In genomic region chr10:91222398-91223236, GRCm38 (mm10) we compare ENCODE assay signal across 12 mouse cellular contexts. TPM values are rescaled to one million over a fixed set of nuclear protein-coding genes. Genes with fewer than 3 reads are reported as not detected.
DNase-seq lines count a peak whose midpoint lies in the region; ATAC-seq and TF ChIP-seq lines count a peak whose summit lies in the region.
"Had no signal": no experiment of that assay in that cellular context is flagged by ENCODE, and none has a peak within 500 bp of the region (broad histone marks: within the 10 kb centered on the region; RNA-seq: fewer than 3 reads in every experiment).

No protein-coding gene starts in this region.

- peak; percentile 79 for DNase-seq in kidney, postnatal 0 days (ENCODE audit: low spot score)
- DNase-seq in kidney, adult 18-20 months = no peak
- peak; percentile 40 for DNase-seq in heart, postnatal 0 days (ENCODE audit: low spot score)
- no peak for DNase-seq in liver, postnatal 0 days
- no peak for DNase-seq in thymus, postnatal 25 days
- no peak for DNase-seq in layer of hippocampus, adult 9-10 months (ENCODE audit: low spot score)
- no peak for DNase-seq in forebrain, postnatal 0 days
- DNase-seq: cerebellum, adult 9-10 months; layer of hippocampus, postnatal 36 days had no signal

- no peak for TF ChIP-seq CTCF in kidney, postnatal 0 days (IDR thresholded peaks at IDR 0.05; ENCODE audit: low read depth)
- no peak for TF ChIP-seq CTCF in heart, postnatal 0 days (IDR thresholded peaks at IDR 0.05; ENCODE audit: low read depth)
- no peak for TF ChIP-seq CTCF in liver, postnatal 0 days (IDR thresholded peaks at IDR 0.05; ENCODE audit: low read depth)
- no peak for TF ChIP-seq CTCF in forebrain, postnatal 0 days (IDR thresholded peaks at IDR 0.05; ENCODE audit: low read depth)

- no peak overlapping the region for H3K9ac ChIP-seq in kidney, postnatal 0 days (ENCODE audit: low read depth, low read length)
- H3K9ac ChIP-seq in embryonic facial prominence, embryonic 13.5 days = no peak overlapping the region
- no peak overlapping the region for H3K9ac ChIP-seq in heart, postnatal 0 days (replicated peaks; ENCODE audit: low read depth, low read length)
- no peak overlapping the region for H3K9ac ChIP-seq in liver, postnatal 0 days (replicated peaks)
- no peak overlapping the region for H3K9ac ChIP-seq in forebrain, postnatal 0 days

- no peaks in the 10 kb centered on the region for H3K36me3 ChIP-seq in kidney, postnatal 0 days (ENCODE audit: insufficient read depth, low read length)
- no peaks in the 10 kb centered on the region for H3K36me3 ChIP-seq in embryonic facial prominence, embryonic 13.5 days
- no peaks in the 10 kb centered on the region for H3K36me3 ChIP-seq in heart, postnatal 0 days (replicated peaks; ENCODE audit: control insufficient read depth, insufficient read depth, low read length)
- no peaks in the 10 kb centered on the region for H3K36me3 ChIP-seq in liver, postnatal 0 days (replicated peaks; ENCODE audit: insufficient read depth, low read length)
- H3K36me3 ChIP-seq in forebrain, postnatal 0 days (ENCODE audit: insufficient read depth) = no peaks in the 10 kb centered on the region

- H3K27ac ChIP-seq in kidney, postnatal 0 days = peak overlapping the region; percentile 52
- peak overlapping the region; percentile 39 for H3K27ac ChIP-seq in embryonic facial prominence, embryonic 13.5 days
- peak overlapping the region; percentile 64 for H3K27ac ChIP-seq in heart, postnatal 0 days (ENCODE audit: low read depth)
- H3K27ac ChIP-seq in liver, postnatal 0 days (ENCODE audit: low read depth) = peak overlapping the region; percentile 11; the same call in 1 of the 2 replicates
- H3K27ac ChIP-seq in forebrain, postnatal 0 days (ENCODE audit: low read depth, low read length) = no peak overlapping the region
- H3K27ac ChIP-seq: macrophage had no signal

- peak; percentile 81 for TF ChIP-seq EP300 in heart, postnatal 0 days (IDR thresholded peaks at IDR 0.05; ENCODE audit: low read depth)
- peak; percentile 57; the same call in 1 of the 2 replicates for TF ChIP-seq EP300 in liver, postnatal 0 days (IDR thresholded peaks at IDR 0.05; ENCODE audit: low read depth)

- no peak overlapping the region for H3K4me3 ChIP-seq in kidney, postnatal 0 days (replicated peaks; ENCODE audit: low read depth, low read length)
- H3K4me3 ChIP-seq in embryonic facial prominence, embryonic 13.5 days = no peak overlapping the region
- no peak overlapping the region for H3K4me3 ChIP-seq in heart, postnatal 0 days (ENCODE audit: low read depth, low read length)
- H3K4me3 ChIP-seq in liver, postnatal 0 days (ENCODE audit: low read depth, low read length) = no peak overlapping the region
- no peak overlapping the region for H3K4me3 ChIP-seq in forebrain, postnatal 0 days (ENCODE audit: low read depth, low read length)
- H3K4me3 ChIP-seq: erythroblast, embryonic 14.5 days had no signal

- H3K27me3 ChIP-seq in kidney, postnatal 0 days (ENCODE audit: insufficient read depth, low read length) = no peaks in the 10 kb centered on the region
- no peaks in the 10 kb centered on the region for H3K27me3 ChIP-seq in embryonic facial prominence, embryonic 13.5 days
- no peaks in the 10 kb centered on the region for H3K27me3 ChIP-seq in heart, postnatal 0 days (ENCODE audit: control insufficient read depth, insufficient read depth, low read length)
- H3K27me3 ChIP-seq in liver, postnatal 0 days (ENCODE audit: insufficient read depth, low read length) = no peaks in the 10 kb centered on the region
- no peaks in the 10 kb centered on the region for H3K27me3 ChIP-seq in forebrain, postnatal 0 days (ENCODE audit: insufficient read depth, low read length)

- WGBS in kidney, postnatal 0 days = 38% methylated on average over 9 of the region's 9 CpGs
- 33% methylated on average over 9 of the region's 9 CpGs for WGBS in embryonic facial prominence, embryonic 13.5 days
- WGBS in heart, postnatal 0 days = 41% methylated on average over 9 of the region's 9 CpGs
- WGBS in liver, postnatal 0 days (ENCODE audit: insufficient replicate concordance) = 46% methylated on average over 9 of the region's 9 CpGs
- WGBS in forebrain, postnatal 0 days = 72% methylated on average over 9 of the region's 9 CpGs

- H3K4me2 ChIP-seq in kidney, postnatal 0 days (ENCODE audit: low read length) = no peak overlapping the region
- no peak overlapping the region for H3K4me2 ChIP-seq in embryonic facial prominence, embryonic 13.5 days
- no peak overlapping the region for H3K4me2 ChIP-seq in heart, postnatal 0 days (ENCODE audit: low read depth, low read length)
- no peak overlapping the region for H3K4me2 ChIP-seq in liver, postnatal 0 days (ENCODE audit: low read depth, low read length)
- no peak overlapping the region for H3K4me2 ChIP-seq in forebrain, postnatal 0 days (ENCODE audit: low read depth)

- H3K4me1 ChIP-seq in kidney, postnatal 0 days (replicated peaks; ENCODE audit: insufficient read depth, low read length) = 0 out of 2 replicates have a peak, but pooled peaks cover 4% of the 10 kb centered on the region
- peaks cover 32% of the 10 kb centered on the region for H3K4me1 ChIP-seq in embryonic facial prominence, embryonic 13.5 days
- 0 out of 2 replicates have a peak, but pooled peaks cover 3% of the 10 kb centered on the region for H3K4me1 ChIP-seq in heart, postnatal 0 days (ENCODE audit: control insufficient read depth, insufficient read depth)
- H3K4me1 ChIP-seq in liver, postnatal 0 days (ENCODE audit: insufficient read depth) = no peaks in the 10 kb centered on the region
- no peaks in the 10 kb centered on the region for H3K4me1 ChIP-seq in forebrain, postnatal 0 days (ENCODE audit: insufficient read depth)

- H3K9me3 ChIP-seq in kidney, postnatal 0 days (replicated peaks; ENCODE audit: low read length) = no peaks in the 10 kb centered on the region
- H3K9me3 ChIP-seq in embryonic facial prominence, embryonic 13.5 days = no peaks in the 10 kb centered on the region
- no peaks in the 10 kb centered on the region for H3K9me3 ChIP-seq in heart, postnatal 0 days (replicated peaks; ENCODE audit: control insufficient read depth, low read length)
- no peaks in the 10 kb centered on the region for H3K9me3 ChIP-seq in liver, postnatal 0 days (ENCODE audit: low read length)
- H3K9me3 ChIP-seq in forebrain, postnatal 0 days (ENCODE audit: low read length) = no peaks in the 10 kb centered on the region

- no peak for ATAC-seq in kidney, postnatal 0 days (replicated peaks; ENCODE audit: low FRiP score, low read depth)
- ATAC-seq in embryonic facial prominence, embryonic 13.5 days (ENCODE audit: insufficient number of reproducible peaks, insufficient read depth, low FRiP score, low TSS enrichment, low read depth) = no peak
- peak; percentile 56 for ATAC-seq in heart, postnatal 0 days (ENCODE audit: insufficient read depth, low read depth)
- peak; percentile 36 for ATAC-seq in liver, postnatal 0 days
- no peak for ATAC-seq in forebrain, postnatal 0 days

RNA-seq across cellular contexts. Expression of gene Tmpo, which starts 41.5 kb away (rescaled TPM):
- polyA plus RNA-seq in kidney, postnatal 0 days (2015; fragmentation: Nextera tagmentation; extraction: Ambion mirVana) = 156 and 160 TPM in 2 replicates
- polyA plus RNA-seq in embryonic facial prominence, embryonic 13.5 days (2015; fragmentation: Nextera tagmentation; extraction: Ambion mirVana) = 237 and 252 TPM in 2 replicates
- total RNA-seq in heart, postnatal 0 days (2014; rRNA removed; ENCODE audit: low replicate concordance) = 114 and 219 TPM in 2 replicates
- 61.6 and 62.8 TPM in 2 replicates for polyA plus RNA-seq in heart, postnatal 0 days (2015; fragmentation: Nextera tagmentation; extraction: Ambion mirVana)
- polyA plus RNA-seq in liver, postnatal 0 days (2015; fragmentation: Nextera tagmentation; extraction: Ambion mirVana) = 64.1 and 69.0 TPM in 2 replicates
- total RNA-seq in forebrain, postnatal 0 days (2014; rRNA removed) = 126 and 149 TPM in 2 replicates
- 61.3 and 62.8 TPM in 2 replicates for polyA plus RNA-seq in forebrain, postnatal 0 days (2015; fragmentation: Nextera tagmentation; extraction: Ambion mirVana)

Comparison
In these comparisons a context has a peak if more than half of its experiments do, and no peak if none do; other contexts are left out.
1. DNase-seq: peak in kidney, postnatal 0 days (single experiment) and heart, postnatal 0 days (single experiment); none in kidney, adult 18-20 months (single experiment), liver, postnatal 0 days (single experiment), thymus, postnatal 25 days (single experiment), layer of hippocampus, adult 9-10 months (single experiment) and forebrain, postnatal 0 days (single experiment).
2. ATAC-seq: peak in heart, postnatal 0 days (single experiment) and liver, postnatal 0 days (single experiment); none in kidney, postnatal 0 days (single experiment), embryonic facial prominence, embryonic 13.5 days (single experiment) and forebrain, postnatal 0 days (single experiment).